Mouse (Mus musculus) lung, postnatal 0 days (tissue): ENCODE data around the gene Olfr102.

Source experiments
- CTCF ChIP-seq: IDR thresholded peaks from 2 replicates; pipeline ENCODE4 v1.5.1; 2016; ENCODE audit warnings: antibody characterized with exemption, mild to moderate bottlenecking
- EP300 ChIP-seq: IDR thresholded peaks from 2 replicates; pipeline ENCODE4 v1.6.1; 2016; ENCODE audit warnings: antibody characterized with exemption, mild to moderate bottlenecking, control low read depth

- TF ChIP-seq CTCF: no peak
- no peak for TF ChIP-seq EP300
Measured at GRCm38 (mm10) chr17:37275626-37276248, 41.1 kb downstream of the Olfr102 start.
